Mouse (Mus musculus): ENCODE measurements at regions not wholly inside any gene's neighbourhood (a gene's known extent, or its start where the extent isn't known, plus 50 kb on each side); places are given as distances from the start of the nearest gene placed in this dataset.

DNA sequence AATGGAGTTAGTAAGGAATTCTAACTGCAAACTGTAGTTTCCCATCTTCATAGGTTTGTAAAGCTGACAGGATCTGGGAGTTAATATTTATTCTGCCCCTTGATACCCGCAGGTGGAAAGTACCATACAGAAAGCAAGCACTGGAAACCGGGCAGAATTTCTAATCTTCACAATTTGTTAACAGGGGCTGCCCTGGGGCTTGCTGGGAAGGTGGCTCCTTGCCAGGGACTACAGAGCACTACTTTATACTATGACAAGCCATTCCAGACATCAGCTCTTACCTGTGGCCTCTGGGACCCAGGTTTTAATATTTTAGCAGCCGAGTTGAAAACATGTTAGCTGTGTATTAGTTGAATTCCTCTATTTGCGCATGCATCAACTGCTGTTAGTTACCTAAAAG is 135.1 kb upstream of the Zeb2 start:
- Histone ChIP-seq H3K4me2 (replicated peaks) (no peak overlapping the region), H3K36me3 (no peaks in the 10 kb centered on the region), H3K9me3 (no peaks in the 10 kb centered on the region), H3K27ac (no peak overlapping the region), H3K4me1 (replicated peaks) (no peaks in the 10 kb centered on the region), H3K4me3 (replicated peaks) (no peak overlapping the region), H3K27me3 (no peaks in the 10 kb centered on the region), H3K9ac (replicated peaks) (no peak overlapping the region)
- ATAC-seq: no peak
- WGBS: 87% methylated on average over 4 of the region's 4 CpGs

DNA sequence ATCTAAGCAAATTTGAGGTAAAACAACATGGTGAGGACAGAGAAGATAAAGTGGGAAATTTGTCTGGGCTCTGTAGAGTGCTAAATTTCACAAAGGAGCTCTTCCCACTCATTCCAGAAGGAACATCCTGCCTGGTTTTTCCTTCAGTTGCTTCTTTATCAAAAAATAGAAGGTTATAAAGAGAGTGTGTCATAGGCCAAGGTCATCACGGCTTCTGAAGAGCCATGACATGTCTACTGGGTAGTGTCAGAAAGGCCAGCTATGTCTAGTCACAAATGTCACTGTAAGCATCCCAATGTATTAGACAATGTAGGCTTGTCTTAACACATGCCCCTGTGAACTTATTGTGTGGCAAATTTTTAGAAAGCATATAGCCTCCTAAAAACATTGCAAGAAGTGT is 132.5 kb upstream of the Zeb2 start:
- ATAC-seq: no peak
- H3K9me3 ChIP-seq: no peaks in the 10 kb centered on the region
- 87% methylated on average over 1 of the region's 1 CpGs for WGBS

DNA sequence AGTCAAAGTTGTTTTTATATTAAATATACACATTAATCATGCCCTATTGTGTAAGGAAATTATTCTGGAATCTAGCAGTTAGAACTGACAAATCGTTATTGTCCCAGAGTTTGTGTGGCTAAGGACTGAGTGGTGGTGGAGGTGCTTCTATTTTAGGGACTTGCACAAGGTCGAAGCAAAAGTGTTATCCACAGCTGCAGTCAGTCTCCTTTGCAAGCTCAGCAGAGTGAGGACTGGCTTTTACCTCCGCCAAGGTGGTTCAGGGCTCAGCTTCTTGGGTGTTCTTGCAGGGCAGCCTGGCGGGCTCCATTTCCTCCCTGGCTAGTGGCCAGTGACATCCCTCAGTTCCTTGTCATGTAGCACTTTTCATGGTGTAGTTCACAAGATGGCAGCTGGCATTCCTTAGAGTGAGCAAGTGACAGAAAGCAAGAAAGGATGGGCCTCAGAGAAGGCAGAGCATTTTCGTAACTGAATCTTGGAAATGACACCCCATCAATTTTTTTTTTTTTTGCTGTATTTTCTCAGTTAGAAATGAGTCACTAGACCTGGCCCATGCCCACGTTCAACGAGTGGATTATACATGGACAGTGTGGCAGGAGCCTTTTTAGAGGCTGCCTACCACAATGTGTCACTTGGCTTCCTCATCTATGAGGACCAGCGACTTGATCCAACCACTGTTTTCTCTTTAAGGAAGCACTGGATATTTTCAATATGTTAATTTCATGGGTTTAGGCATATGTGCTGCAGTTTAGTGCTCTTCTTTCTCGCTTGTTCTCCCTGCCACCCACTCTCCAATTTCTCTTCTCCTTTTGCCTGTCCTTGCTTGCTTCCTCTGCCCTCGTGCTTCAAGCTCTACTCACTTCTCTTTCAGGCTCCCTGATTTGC is 129.1 kb upstream of the Zeb2 start:
- Histone ChIP-seq H3K9me3 (no peaks in the 10 kb centered on the region), H3K36me3 (no peaks in the 10 kb centered on the region), H3K27me3 (no peaks in the 10 kb centered on the region), H3K4me1 (replicated peaks) (no peaks in the 10 kb centered on the region), H3K4me3 (replicated peaks) (no peak overlapping the region), H3K9ac (replicated peaks) (no peak overlapping the region), H3K27ac (no peak overlapping the region), H3K4me2 (replicated peaks) (no peak overlapping the region)
- WGBS: 88% methylated on average over 10 of the region's 10 CpGs
- ATAC-seq: no peak

More for the DNA sequence above, 132.5 kb upstream of the Zeb2 start:
- Histone ChIP-seq H3K9ac (replicated peaks) (no peak overlapping the region), H3K4me3 (replicated peaks) (no peak overlapping the region), H3K4me1 (replicated peaks) (no peaks in the 10 kb centered on the region), H3K36me3 (no peaks in the 10 kb centered on the region), H3K27ac (no peak overlapping the region), H3K27me3 (no peaks in the 10 kb centered on the region), H3K4me2 (replicated peaks) (no peak overlapping the region)

DNA sequence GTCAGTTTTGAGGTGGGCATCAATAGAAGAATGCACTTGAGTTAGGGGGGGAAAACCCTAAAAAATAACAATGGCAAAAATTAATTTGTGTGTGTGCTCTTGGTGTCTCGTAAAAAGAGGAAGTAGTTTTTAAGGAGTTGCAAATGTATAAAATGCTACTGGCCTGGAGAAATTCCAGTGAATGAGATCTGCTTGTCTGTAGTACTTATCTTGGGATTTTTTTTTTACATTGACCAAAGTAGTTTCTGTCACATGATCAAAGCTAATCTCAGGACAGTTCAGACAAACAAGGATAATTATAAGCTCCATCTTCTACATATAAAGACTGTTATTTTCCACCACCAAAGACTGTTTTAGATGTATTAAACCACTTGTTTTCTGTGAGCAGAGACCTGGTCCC is 128.3 kb upstream of the Zeb2 start:
- Histone ChIP-seq H3K36me3 (no peaks in the 10 kb centered on the region), H3K27ac (no peak overlapping the region), H3K4me2 (replicated peaks) (no peak overlapping the region), H3K4me1 (replicated peaks) (no peaks in the 10 kb centered on the region), H3K9ac (replicated peaks) (no peak overlapping the region), H3K9me3 (no peaks in the 10 kb centered on the region), H3K27me3 (no peaks in the 10 kb centered on the region), H3K4me3 (replicated peaks) (no peak overlapping the region)
- WGBS: 88% methylated on average over 1 of the region's 1 CpGs
- ATAC-seq: no peak

DNA sequence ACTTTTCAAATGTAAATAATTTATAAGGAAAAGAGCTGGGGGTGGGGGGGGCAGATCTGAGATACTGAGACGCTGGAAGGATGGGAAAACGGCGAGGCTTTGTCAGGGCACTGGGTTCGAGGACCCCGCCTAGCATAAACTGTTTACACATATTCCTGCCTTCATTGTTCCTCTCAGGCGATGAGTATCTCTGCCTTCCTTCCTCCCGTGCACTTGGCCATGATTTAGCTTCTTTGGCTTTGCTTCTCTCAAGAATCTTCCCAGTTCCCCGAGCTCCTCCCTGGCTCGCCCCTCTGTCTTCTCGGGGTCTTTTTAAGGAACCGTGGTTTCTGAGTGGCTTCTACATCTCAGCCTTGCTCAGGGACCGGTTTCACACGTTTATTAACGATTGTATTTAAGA is 127.3 kb upstream of the Zeb2 start:
- H3K4me3 ChIP-seq (replicated peaks): no peak overlapping the region
- H3K4me2 ChIP-seq (replicated peaks): no peak overlapping the region
- no peaks in the 10 kb centered on the region for H3K36me3 ChIP-seq
- no peaks in the 10 kb centered on the region for H3K9me3 ChIP-seq
- no peaks in the 10 kb centered on the region for H3K4me1 ChIP-seq (replicated peaks)
- no peak for ATAC-seq
- no peak overlapping the region for H3K27ac ChIP-seq
- no peak overlapping the region for H3K9ac ChIP-seq (replicated peaks)
- no peaks in the 10 kb centered on the region for H3K27me3 ChIP-seq
- WGBS: 88% methylated on average over 14 of the region's 14 CpGs

DNA sequence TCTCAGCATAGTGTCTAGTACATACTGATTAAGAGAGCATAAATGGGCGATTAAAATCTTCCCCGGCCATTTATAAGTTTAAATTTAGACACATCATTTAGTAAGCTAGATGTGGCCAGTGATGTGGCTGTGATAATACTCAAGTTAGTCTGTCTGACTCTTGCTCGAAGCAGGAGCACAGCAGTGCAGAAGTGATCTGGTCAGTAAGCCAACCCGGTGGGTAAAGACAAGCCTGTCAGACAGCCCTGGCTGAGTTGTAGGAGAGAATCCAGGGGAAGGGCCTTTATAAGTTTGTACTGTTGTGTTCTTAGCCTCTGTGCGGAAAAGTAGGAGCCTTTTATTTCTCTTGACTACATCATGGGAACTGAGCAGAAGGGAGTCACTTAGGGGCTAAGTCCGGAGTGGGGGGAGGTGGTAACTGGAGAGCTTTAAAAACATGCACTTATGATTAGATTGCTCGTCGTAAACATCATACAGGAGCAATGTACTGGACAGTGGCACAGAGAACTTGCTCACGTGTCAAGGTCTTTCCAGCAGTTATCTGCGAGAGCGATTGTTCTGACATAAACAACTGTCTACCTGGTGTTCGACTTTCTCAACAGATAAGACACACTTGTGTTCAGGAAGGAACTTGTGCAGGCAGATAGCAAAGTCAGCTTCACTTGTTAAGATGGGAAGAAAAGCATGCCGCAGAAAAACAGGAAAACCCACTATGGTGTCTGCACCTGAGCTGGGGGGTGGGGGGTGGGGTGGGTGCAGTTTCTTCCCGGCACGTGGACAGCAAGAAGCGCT is 122.5 kb upstream of the Zeb2 start:
- H3K27ac ChIP-seq: no peak overlapping the region
- H3K4me3 ChIP-seq (replicated peaks): no peak overlapping the region
- H3K9ac ChIP-seq (replicated peaks): no peak overlapping the region
- H3K27me3 ChIP-seq: no peaks in the 10 kb centered on the region
- no peak for ATAC-seq
- H3K36me3 ChIP-seq: no peaks in the 10 kb centered on the region
- no peaks in the 10 kb centered on the region for H3K9me3 ChIP-seq
- no peak overlapping the region for H3K4me2 ChIP-seq (replicated peaks)
- H3K4me1 ChIP-seq (replicated peaks): no peaks in the 10 kb centered on the region
- WGBS: 88% methylated on average over 16 of the region's 16 CpGs

DNA sequence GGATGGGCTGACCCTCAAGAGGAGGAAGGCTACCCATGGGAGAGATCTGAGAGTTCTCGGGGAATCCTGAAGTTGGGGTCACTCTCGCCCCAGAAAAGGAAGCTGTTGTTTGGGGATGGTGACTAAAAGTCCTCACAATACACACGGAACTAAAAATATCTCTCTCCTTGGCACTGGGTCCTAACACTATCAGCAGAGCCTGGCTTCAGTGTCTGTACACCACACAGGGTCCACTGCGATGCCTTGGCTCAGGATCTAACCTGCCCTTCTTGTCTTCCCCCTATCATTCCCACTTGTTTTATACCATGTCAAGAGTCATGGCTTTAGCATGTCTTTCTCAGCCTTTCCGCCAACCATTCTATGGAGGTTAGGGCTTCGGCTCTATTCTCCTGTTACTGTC is 121.8 kb upstream of the Zeb2 start:
- no peaks in the 10 kb centered on the region for H3K4me1 ChIP-seq (replicated peaks)
- no peak for ATAC-seq
- no peak overlapping the region for H3K4me2 ChIP-seq (replicated peaks)
- no peak overlapping the region for H3K4me3 ChIP-seq (replicated peaks)
- H3K27me3 ChIP-seq: no peaks in the 10 kb centered on the region
- H3K36me3 ChIP-seq: no peaks in the 10 kb centered on the region
- no peak overlapping the region for H3K27ac ChIP-seq
- H3K9me3 ChIP-seq: no peaks in the 10 kb centered on the region
- no peak overlapping the region for H3K9ac ChIP-seq (replicated peaks)
- 95% methylated on average over 6 of the region's 6 CpGs for WGBS

DNA sequence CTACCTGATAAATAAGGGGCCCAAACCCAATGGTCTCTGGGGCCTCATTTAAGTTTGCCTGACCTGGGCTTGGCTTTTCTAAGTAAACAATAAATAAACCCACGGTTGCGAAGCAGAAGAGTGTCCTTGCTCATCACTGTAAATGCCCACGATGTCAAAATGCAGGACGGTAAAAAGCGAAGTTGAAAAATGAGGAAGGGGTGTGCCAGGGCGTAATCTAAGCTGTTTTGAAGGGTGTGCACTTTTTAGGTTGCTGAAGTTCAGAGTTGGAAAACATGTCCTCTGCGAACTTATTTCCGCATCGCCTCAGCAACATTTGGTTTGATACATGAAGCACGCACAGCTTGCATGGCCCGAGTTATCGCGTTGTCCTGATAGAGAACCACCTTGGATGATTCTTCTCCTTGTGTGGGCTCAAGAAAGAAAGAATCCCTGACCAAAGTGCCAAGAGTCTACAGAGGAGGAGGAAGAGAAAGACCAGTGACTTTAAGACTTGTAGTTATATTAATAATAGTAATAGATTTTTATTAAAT is 119.0 kb upstream of the Zeb2 start:
- no peaks in the 10 kb centered on the region for H3K9me3 ChIP-seq
- H3K4me2 ChIP-seq (replicated peaks): no peak overlapping the region
- H3K4me3 ChIP-seq (replicated peaks): no peak overlapping the region
- H3K27ac ChIP-seq: no peak overlapping the region
- H3K36me3 ChIP-seq: no peaks in the 10 kb centered on the region
- no peaks in the 10 kb centered on the region for H3K27me3 ChIP-seq
- no peak overlapping the region for H3K9ac ChIP-seq (replicated peaks)
- WGBS: 96% methylated on average over 13 of the region's 13 CpGs
- no peaks in the 10 kb centered on the region for H3K4me1 ChIP-seq (replicated peaks)
- no peak for ATAC-seq

DNA sequence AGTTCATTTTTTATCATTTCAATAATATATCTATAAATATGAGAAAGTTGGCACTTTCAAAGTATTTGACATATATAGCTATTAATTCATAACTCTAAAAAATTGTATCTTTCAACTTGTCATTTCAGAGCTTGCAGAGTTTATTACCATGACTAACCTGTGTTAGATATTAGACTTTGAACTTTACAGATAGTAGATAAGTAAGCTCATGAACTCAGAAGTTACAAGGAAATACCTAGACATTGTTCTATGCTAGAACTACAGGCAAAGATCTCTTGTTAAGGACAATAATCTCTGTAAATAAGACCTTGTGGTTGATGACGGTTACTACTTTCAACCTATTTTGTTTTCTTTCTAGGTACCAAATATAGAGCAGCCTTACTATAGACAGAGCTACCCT is 117.0 kb upstream of the Zeb2 start:
- Histone ChIP-seq H3K4me3 (replicated peaks) (no peak overlapping the region), H3K36me3 (no peaks in the 10 kb centered on the region), H3K9me3 (no peaks in the 10 kb centered on the region), H3K4me1 (replicated peaks) (no peaks in the 10 kb centered on the region), H3K9ac (replicated peaks) (no peak overlapping the region), H3K27ac (no peak overlapping the region), H3K4me2 (replicated peaks) (no peak overlapping the region), H3K27me3 (no peaks in the 10 kb centered on the region)
- no peak for ATAC-seq
- WGBS: 92% methylated on average over 1 of the region's 1 CpGs

DNA sequence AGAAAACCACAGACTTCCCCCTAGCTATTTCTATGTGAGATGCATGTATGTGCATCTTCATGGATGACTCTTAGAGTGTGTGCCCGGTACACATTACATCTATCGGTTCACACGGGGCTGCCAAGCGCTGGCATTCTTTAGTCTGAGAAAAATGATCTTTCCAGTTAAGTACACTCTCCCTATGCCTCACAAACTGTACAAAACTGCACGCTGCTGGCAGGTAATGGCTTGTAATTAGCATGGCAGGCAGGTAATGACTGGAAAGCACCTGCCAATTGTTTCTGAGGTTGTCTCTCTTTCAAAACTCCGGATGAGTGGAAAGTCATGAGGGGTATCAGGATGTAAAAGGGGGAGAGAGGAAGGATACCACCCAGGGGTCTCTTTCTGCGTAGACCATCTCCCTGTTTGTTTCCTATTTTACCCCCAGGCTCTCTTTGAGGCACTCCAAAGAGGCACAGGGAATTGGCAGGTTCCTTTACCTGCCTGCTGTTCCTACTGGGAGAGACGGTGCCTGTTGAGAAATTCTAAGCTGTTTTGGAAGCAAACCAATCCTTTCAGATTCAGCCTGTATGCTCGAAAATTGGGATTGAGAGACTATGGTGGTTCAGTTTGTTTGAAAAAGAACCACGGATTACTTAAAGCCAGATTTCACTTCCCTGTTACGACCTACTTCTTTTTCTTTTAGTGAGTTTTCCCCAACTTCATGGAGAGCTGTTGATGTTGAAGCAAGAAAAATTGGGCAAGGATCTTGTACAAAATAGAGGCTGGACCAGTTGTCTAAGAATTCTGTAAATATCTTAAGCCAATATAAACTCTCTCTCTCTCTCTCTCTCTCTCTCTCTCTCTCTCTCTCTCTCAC is 113.4 kb upstream of the Zeb2 start:
- H3K9ac ChIP-seq (replicated peaks): no peak overlapping the region
- no peak for ATAC-seq
- H3K4me3 ChIP-seq (replicated peaks): no peak overlapping the region
- no peak overlapping the region for H3K27ac ChIP-seq
- H3K4me1 ChIP-seq (replicated peaks): peaks cover 19% of the 10 kb centered on the region
- no peak overlapping the region for H3K4me2 ChIP-seq (replicated peaks)
- H3K9me3 ChIP-seq: no peaks in the 10 kb centered on the region
- H3K27me3 ChIP-seq: no peaks in the 10 kb centered on the region
- WGBS: 81% methylated on average over 11 of the region's 11 CpGs
- no peaks in the 10 kb centered on the region for H3K36me3 ChIP-seq

DNA sequence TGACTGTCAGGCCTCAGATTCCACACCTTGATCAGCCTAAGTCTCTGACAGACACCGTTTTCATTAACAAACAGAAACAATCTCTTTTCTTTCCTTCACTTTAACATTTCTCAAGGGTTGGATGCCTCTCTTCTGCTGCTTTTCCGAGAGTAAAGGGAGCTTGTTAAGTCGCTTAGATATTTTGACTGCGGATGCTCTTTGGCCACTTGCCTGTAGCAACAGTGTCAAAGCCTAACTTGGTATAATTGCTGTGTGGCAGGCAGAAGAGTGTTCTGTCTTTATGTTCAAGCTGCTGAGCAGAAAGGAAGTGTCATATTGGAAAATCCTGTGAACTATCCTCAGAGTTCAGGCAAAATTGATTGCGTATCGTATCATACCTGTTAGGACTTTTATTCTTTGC is 112.3 kb upstream of the Zeb2 start:
- WGBS: 64% methylated on average over 6 of the region's 6 CpGs

More for the DNA sequence above, 112.3 kb upstream of the Zeb2 start:
- Histone ChIP-seq H3K27me3 (no peaks in the 10 kb centered on the region), H3K9ac (replicated peaks) (no peak overlapping the region), H3K27ac (no peak overlapping the region), H3K4me3 (replicated peaks) (no peak overlapping the region), H3K9me3 (no peaks in the 10 kb centered on the region), H3K36me3 (no peaks in the 10 kb centered on the region), H3K4me1 (replicated peaks) (peaks cover 26% of the 10 kb centered on the region), H3K4me2 (replicated peaks) (no peak overlapping the region)
- no peak for ATAC-seq

Data from midbrain, embryonic 13.5 days (tissue).